Mouse (Mus musculus) T-helper 2 cell (primary cell): ENCODE data around the gene Fbln7.

Experiments
- in situ Hi-C: fragments of 300-600 bp; cut with MboI, MseI; formaldehyde crosslinking; loops from one replicate; pipeline ENCODE4 v1.15.1; 2025; ENCODE audit warnings: high pct_unique_total_duplicates

Gene Fbln7

DNA sequence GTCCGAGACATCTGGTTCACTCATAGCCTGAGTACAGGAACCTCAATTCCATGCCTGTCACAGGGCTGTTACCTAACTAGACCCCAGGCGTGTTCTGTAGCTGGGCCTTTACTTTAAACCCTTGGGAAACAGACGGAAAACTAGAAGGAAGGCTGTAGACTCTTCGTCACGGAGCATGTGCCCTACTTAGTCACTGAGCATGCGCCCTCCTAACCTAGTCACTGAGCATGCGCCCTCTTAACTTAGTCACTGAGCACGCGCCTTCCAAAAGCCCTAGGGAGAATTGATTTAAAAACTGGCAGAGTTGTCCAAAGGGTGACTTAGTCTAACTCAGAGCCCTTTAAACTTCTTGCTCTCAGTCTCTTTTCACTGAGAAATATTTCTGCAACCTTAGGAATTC, at the start of gene Fbln7:
Gene Fbln7, plus strand, starts transcription at position 346 of the 400 bp plus-strand sequence.
- in situ Hi-C loops, result no loop called here

DNA sequence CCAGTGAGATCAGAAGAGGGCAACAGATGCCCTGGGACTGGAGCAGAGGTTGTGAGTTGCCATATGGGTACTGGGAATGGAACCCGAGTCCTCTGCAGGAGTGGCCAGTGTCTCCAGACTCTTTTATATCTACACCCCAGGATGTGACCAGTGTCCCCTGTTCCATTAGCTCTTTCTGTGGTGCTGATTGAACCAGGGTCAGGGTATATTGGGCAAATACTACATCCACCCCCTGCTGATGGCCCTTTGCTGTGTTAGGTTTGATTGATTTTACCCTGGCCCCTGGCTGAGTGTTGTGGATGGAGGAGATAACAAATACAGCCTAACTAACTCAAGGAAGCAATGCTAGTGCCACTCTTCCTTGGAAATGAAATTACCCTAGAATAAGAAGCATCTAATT, 46.5 kb upstream of the Fbln7 start:
- in situ Hi-C loops, result loop anchor here (5.0 kb wide), 1 partner anchor 124 kb away; no protein-coding TSS in a partner anchor

DNA sequence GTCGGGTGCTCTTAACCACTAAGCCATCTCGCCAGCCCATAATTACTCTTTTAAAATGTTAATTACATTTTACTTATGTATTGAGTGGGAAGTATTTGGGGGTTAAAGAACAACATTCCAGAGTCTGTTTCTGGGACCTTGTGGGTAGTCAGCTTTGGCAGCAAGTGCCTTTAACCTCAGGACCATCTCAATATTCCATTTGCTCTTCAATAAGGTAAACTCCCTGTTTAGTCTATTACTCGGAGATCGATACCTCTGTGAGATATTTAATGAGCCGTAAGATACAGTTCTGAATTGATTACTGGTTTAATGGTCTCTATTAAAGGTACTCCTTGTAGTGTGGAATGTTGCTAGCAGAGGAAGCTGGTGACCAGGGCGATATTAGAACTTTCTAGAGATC, 45.9 kb upstream of the Fbln7 start:
- in situ Hi-C loops, result loop anchor here (5.0 kb wide), 1 partner anchor 125 kb away; no protein-coding TSS in a partner anchor

DNA sequence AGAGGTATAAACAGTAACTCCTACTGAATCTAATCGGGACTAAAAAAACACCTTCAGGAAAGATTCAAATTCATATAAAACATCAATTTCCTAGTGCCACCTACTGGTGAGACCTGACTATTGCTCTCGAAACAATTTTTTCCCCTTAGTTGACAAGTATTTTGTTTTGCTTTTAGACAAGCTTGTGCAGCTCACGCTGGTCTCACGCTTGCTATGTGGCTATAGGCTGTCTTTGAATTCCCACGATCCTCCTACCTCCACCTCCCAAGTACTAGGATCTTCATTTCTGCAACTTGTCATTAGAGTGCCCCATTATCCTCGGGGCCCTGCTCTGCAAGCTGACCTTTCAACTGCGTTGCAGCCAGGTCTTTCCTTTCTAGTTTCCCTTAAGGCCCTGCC, 45.4 kb upstream of the Fbln7 start:
- in situ Hi-C loops, result loop anchor here (5.0 kb wide), 1 partner anchor 125 kb away; no protein-coding TSS in a partner anchor

DNA sequence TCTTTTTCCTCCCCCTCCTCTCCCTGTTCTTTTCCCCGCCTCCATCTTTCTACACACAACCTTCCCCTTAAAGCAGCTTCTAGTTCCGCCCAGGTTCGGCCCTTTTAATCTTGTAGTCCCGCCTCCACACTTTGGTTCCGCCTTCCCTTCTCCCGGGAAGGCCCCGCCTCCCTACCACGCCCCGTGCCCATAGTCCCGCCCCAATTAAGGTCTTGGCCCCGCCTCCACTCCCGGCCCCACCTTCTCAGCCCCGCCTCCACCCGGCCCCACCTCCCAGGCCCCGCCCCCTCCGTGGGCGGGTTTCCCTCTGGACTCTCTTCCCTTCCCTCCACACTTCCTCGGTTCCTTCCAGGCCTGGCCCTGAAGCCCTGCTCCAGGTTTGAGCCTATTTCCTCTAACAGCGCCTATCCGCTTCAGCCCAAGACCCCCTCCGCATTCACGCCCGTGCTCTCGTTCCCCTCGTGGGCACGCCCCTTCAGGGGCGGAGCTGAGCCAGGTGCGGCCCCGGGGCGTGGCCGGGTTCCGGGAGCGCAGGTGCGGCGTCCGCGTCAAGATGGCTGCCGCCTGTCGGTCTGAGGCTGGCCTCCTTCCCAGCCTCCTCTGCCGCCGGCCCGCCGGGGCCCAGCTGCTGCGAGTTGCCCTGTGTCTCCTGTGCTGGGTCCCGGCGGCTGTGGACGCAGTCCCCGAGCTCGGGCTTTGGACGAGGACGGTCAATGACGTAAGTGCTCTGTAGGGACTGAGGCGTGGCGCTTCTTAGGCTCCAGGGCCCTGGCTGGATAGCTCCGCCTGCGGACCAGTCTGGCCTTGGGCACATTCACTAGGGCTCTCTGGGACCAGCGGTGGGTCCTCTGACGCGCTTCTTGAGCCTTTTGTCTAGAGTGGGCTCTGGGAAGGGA, 44.7 kb upstream of the Fbln7 start, which contains the start of gene Tmem87b:
Gene Tmem87b, plus strand, starts transcription at position 333 of the 896 bp plus-strand sequence.
- in situ Hi-C loops, result loop anchor here (5.0 kb wide), 1 partner anchor 126 kb away; no protein-coding TSS in a partner anchor

DNA sequence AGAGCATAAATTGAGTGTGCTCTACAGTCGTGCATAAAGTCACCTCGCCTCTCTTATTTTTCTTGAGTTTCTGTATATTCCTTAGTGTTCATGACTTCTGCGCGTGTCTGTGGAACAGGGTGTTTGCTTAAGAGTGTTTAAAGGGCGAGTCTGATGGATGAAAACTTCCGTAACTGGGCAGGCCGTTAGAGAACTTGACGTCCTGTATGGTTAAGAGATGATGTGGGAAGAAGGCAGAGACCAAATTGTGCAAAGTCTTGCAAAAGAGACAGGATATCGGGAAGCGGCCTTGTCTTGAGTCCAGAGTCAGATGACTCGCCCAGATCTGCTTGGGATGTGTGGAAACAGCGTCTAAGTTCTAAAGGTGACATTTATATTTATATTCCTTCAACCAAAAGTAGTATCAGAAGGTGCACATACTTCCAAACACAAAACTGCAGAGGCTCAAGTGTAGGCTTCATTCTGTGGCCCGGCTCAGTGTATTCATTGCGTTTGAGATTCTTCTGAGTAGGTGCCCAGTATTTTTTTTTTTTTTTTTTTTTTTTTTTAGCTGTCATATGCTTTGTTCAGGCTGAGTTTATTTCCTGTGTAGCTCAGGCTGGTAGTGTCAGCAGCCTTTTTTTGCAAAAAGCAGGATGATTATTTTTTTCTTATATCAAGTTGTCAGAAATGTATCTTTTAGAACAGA, 43.7 kb upstream of the Fbln7 start:
- in situ Hi-C loops, result loop anchor here (5.0 kb wide), 1 partner anchor 127 kb away; no protein-coding TSS in a partner anchor

DNA sequence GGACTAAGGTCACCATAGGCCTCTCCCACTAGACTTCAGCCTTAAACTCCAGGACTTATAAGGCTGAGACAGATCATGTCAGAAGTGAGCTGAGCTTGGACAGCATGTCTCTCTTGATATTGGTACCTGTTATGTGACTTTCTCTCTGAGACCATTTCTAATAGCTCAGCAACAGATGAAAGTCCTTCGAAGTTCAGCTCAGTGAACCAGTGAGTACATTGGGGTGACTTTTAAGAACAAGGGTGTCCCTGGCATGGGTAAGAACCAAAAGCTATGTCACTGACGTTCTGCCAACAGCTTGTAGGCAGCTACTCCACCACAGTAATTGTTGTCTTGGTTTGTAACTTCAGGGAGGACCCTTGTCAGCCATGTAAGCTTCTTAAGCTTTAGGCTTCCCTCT, 42.1 kb upstream of the Fbln7 start:
- in situ Hi-C loops, result no loop called here

DNA sequence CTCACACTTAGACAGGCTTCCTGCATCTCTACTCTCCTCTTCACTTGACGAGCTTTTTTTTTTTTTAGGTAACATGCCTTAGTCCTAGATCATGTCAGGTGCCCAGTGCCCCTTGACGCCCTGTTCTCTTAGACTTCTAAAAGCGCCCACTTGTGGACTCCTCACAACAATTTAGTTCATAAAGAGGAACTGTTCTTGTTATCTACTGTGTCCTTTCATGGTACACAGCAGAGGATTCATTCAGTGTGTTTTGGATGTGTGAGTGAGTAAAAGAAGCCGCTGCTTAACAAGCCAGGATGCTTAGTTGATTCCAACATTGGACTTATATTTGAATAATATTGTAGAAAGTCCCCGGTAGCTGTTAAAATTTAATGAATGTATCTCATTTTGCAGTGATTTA, 38.9 kb upstream of the Fbln7 start:
- in situ Hi-C loops, result no loop called here

DNA sequence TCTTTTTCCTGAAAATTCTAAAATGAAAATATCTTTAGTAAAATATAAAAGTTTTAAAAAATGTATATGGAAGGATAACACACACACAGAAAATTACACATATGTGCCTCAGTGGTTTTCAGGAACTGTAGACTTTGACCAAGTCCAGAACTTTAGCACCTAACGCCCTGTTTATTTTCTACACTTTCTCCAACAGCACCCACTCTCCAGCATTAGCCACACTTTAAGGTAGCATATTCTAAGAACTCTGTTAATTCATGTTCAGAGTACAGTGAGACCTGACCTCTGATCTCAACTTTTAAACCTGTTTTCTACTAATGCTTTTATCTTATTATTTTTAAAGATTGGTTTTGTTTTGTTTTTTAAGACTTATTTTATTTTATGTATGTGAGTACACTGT, 35.0 kb upstream of the Fbln7 start:
- in situ Hi-C loops, result no loop called here

DNA sequence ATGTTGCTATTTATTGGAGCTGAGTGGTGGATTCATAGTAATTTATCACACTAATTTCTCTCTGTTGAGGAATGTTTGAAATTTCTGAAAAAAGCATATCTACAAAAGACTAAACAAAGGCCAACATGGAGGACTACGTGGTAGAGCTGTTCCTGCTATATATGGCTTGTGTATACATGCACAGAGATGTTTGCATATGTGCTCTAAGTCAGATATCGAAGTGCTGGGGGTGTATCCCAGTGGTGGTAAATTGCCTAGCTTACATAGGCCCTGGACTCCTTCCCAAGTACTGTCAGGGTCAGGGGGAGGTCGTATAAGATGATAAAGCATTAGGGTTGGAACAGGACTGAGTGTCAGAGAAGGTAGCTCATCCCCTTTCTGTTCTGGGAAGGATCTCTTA, 30.2 kb upstream of the Fbln7 start:
- in situ Hi-C loops, result no loop called here

DNA sequence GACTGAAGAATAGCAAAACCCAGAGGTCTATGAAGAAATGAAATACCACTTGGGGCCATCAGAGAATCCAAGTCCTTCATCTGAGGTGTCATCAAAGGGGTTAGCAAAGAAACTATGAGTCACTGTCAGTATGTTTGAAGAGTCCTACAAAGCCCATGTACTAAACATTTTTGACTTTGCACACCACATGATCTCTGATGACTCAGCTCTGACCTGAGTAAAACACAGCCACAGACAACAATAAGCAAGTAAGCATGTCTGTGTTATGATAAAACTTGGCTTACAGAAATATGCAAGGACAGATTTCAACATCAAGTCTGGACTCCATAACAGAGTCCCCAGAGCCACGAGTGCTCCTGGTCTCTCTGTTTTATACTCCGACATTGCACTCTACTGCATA, 29.7 kb upstream of the Fbln7 start:
- in situ Hi-C loops, result no loop called here

DNA sequence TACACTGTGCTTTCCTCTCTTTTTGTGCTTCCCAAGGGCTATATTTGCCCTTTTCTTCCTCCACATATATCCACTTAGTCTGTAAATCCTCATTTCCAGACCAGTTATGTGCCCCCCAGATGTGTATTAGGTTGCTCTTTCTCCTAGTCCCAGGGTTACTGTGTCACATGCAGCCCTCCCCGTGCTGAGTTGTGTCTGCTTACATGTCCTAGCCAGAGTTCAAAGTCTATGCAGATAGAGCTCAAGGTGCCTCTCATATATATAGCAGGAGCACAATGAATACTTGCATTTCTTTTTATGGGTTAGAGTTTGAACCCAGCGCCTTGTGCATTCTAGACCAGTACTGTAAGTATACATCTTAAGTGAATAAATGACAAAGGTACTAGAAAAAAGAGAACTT, 29.3 kb upstream of the Fbln7 start:
- in situ Hi-C loops, result no loop called here

DNA sequence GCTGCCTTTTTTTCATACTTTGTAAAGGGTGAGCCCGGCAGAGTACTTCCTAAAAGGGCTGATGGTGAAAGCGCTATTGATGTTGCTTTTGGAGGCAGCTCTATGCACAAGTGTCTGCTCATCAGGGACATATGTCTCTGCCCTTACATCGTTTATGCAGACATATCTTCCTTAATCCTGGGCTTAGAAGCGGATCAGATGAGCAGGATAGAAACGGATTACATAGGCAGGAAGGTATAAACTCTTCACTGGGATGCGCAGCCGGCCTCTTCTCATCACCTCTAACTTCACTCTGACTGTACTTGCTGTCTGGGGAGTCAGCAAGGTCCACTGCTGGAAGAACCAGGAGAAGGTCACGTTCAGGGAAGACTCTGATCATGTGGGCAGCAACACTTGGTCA, 25.2 kb upstream of the Fbln7 start:
- in situ Hi-C loops, result no loop called here

DNA sequence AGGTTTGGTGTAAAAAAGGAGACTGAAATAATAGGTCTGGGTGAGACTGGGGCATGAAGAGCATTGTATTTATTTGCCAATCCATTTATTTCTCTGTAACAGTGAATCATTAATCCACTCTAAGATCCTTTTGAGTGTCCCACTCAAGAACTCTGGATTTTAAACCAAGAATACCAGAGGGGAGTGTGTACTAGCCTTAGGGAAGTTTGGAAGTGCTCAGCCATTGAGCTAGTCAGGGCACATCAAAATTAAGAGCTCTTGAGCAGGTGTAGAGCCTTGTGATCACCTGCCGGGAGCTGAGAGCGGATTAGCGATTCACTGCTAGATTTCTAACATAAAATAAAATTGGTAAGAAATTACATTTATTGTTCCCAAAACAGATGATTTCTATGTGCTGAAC, 24.2 kb upstream of the Fbln7 start:
- in situ Hi-C loops, result no loop called here

DNA sequence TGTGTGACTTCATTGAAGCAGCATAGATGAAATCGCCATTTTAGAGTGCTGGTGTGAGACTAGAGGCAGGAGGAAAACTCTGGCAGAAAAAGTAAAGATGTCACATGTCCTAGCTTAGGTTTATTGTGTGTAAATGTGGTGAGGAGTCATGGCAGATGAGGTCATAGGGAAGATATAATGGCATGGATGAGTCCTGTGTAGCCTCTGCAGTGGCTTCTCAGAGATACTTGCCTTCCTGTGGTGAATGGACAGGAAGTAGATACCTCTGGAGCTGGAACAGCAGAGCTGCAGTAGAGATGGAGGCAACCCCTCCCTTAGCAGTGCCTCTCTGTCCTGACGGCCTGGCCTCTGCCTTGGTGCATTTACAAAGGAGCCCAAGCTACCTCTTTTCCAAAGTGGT, 23.3 kb upstream of the Fbln7 start:
- in situ Hi-C loops, result no loop called here

DNA sequence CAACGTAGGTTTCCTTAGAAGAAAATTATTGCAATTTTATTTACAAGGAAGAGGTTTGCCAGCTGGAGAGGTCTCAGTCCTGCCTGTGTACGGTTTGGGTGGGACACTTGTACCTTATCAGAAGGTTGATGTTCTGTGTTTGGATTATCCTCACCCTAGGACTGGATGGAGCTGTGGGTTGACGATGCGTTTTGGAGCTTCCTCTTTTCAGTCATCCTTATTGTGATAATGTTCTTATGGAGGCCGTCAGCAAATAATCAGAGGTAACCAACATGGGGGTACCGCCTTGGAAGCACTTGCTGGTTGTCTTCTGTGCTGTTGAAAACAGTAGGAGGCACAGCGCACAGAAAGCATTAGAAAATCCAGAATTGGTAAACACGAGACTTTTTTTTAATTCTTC, 20.3 kb upstream of the Fbln7 start:
- in situ Hi-C loops, result loop anchor here (10.0 kb wide), 1 partner anchor 92 kb away; no protein-coding TSS in a partner anchor

DNA sequence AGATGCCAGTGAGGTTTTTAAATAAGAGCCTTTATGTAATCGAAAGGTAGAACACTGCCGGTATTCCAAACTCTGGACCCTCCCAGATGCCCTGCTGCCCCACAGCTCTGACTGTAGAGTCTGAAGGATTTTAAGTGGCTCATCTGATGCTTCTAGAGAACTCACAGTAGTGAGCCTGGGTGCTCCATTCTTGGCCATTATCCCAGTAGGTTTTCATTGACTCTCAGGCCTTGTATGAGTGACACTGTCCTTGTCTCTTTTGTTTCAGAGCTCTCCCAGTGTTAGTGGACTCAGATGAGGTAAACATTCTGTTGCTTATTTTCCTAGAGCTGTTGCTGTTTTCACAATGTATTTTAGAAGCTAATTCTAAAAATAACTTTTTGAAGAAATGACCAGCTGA, 12.7 kb upstream of the Fbln7 start:
- in situ Hi-C loops, result no loop called here

DNA sequence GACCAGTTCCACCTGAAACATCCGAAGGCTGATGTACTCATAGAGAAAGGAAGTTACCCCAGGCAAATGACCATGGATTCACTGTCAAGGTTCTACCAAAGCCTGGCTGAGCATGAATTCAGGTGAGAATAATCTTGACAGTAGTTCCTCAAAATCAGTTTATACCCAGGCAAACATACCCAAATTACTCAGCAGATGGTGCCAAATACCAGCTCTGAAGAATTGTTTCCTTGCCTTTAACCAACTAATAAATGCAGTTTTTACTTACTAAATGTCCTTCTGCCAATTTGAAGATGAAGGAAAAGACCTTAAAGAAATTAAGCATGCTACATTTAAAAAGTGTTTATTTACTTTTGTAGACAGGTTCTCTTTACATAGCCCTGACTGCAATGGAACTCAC, 6.1 kb upstream of the Fbln7 start:
- in situ Hi-C loops, result no loop called here

DNA sequence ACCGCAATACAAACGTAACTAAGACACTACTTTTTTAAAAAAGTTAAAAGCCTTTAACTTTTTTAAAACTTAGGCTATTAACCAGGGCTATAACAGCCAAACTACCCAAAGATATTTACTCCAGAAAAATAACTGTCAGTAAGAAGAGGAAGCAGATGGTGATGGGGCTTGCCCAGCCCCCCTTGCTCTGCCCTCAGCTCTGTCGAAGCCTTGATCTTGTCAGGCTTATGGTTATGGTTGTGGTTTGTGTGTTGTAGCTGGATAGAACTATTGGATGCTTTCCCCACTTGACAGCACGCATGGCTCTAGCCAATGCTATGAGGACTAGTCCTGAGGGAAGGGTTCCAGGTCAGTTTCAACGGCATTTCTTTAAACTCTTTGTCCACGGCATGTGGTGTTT, 3.8 kb upstream of the Fbln7 start:
- in situ Hi-C loops, result no loop called here

DNA sequence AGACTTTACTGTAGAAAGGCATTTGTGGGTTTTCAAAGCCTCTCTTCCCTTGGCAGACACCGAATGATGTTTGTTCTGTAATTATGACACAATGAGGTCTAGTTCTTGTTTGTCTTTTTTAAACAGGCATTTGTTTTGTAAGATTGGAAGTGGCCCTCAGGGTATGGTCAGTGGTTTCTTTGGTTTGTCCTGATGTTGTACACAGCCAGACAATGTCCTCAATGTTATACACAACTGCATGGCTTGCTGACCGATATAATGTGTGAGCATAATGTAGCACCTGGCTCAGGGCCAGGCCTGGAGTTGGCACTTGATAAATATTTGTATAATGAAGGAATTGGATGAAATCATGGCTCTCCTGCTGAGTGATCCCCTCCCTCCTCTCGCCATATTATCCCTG, 2.9 kb upstream of the Fbln7 start:
- in situ Hi-C loops, result no loop called here

DNA sequence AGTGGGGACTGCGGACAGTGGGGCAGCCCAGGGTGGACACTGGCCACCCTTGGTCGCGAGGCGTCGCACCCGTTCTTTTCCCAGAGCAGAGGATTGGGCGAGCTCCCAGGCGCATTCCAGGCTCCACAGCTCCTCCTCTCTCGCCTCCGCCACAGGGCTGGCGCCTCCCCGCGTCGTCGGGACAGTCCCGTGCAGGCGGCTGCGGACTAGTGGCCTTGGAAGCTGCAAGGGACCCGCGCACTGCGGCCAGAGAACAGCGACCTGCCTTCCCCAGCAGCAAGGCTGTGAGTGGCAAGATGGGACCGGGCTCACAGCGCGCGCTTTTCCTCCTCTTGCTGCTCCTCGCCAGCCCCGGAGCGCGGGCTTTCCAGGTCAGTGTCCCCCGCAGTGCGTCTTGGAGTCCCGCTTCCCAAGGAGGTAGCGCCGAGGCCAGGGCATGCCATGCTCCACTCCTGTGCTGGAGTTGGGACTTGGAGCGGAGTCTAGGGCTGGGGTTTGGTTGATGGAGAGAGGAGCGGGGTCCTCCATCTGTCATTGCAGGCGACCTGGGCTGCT, 1.1 kb downstream of the Fbln7 start:
- in situ Hi-C loops, result no loop called here

DNA sequence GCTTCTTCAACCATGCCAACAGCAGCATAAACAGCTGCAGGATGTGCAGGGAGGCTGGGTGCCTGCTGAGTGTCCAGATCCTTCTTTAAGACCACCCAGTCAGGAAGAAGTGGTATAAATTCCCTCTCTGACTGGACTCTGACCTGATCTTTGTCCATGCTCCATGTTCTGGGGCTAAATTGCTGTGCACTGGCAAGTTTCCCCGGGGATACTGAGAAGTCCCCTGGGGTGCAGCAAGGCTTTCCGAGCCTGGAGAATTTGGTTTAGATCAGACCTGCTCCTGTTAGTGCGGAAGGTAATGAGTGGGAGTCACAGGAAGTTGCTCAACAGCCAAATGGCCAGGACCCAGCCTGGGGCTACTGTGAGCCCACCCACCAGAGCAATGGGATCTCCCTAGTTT, 2.3 kb downstream of the Fbln7 start:
- in situ Hi-C loops, result no loop called here
